Mouse (Mus musculus) MEL (cell line): ENCODE data around the gene Nek9. TPM values are rescaled to one million over a fixed set of nuclear protein-coding genes. Genes with fewer than 3 reads are reported as not detected.

Experiments used
- DNase-seq: peaks from one replicate; pipeline ENCODE4 v3.0.0; 2011; ENCODE audit warnings: low read depth, low spot score
- H3K27ac ChIP-seq: 2 replicates; pipeline ENCODE4 v1.5.1; 2012; ENCODE audit warnings: low read depth, mild to moderate bottlenecking, control low read depth, low read length, moderate library complexity; ENCODE audit not compliant: control insufficient read depth
- H3K27me3 ChIP-seq, 2 experiments: fragments of 150-350 bp in 1 of 2; sonication (generic) in 1 of 2; 2 replicates each; pipeline ENCODE4 v1.6.1; 2012; ENCODE audit warnings: low read length in 2 of 2, mild to moderate bottlenecking in 2 of 2, improper control_type of control experiment in 1 of 2, moderate library complexity in 1 of 2; ENCODE audit not compliant: insufficient read depth in 2 of 2, control insufficient read depth in 1 of 2
- H3K36me3 ChIP-seq, 2 experiments: 2 replicates each; pipeline ENCODE4 v1.6.1; 2012 to 2014; ENCODE audit warnings: low read length in 2 of 2, improper control_type of control experiment in 1 of 2, inconsistent platforms in 1 of 2, mild to moderate bottlenecking in 1 of 2; ENCODE audit not compliant: insufficient read depth in 2 of 2, control insufficient read depth in 1 of 2
- H3K4me1 ChIP-seq, 2 experiments: fragments of 150-350 bp in 1 of 2; sonication (generic) in 1 of 2; 2 replicates each; pipeline ENCODE4 v1.6.1; 2012; ENCODE audit warnings: low read length in 2 of 2, improper control_type of control experiment in 1 of 2, mild to moderate bottlenecking in 1 of 2; ENCODE audit not compliant: insufficient read depth in 2 of 2, control insufficient read depth in 1 of 2
- H3K4me3 ChIP-seq, 2 experiments: fragments of 150-350 bp in 1 of 2; sonication (generic) in 1 of 2; 2 replicates each; pipeline ENCODE4 v1.5.1; 2012; ENCODE audit warnings: low read depth in 2 of 2, low read length in 2 of 2, mild to moderate bottlenecking in 2 of 2, moderate library complexity in 2 of 2, control low read depth in 1 of 2, improper control_type of control experiment in 1 of 2; ENCODE audit not compliant: control insufficient read depth in 1 of 2, insufficient read depth in 1 of 2
- H3K79me2 ChIP-seq: 2 replicates; pipeline ENCODE4 v1.6.1; 2012; ENCODE audit warnings: mild to moderate bottlenecking, low read length, moderate library complexity; ENCODE audit not compliant: control insufficient read depth, poor library complexity, insufficient read depth
- H3K9ac ChIP-seq: 2 replicates; pipeline ENCODE4 v1.6.1; 2012; ENCODE audit warnings: low read depth, mild to moderate bottlenecking, control low read depth, low read length, moderate library complexity; ENCODE audit not compliant: control insufficient read depth, poor library complexity, severe bottlenecking
- H3K9me3 ChIP-seq: fragments of 150-350 bp; sonication (generic); replicated peaks from 2 replicates; pipeline ENCODE4 v1.6.1; 2012; ENCODE audit warnings: mild to moderate bottlenecking, low read length, improper control_type of control experiment, moderate library complexity; ENCODE audit not compliant: insufficient read depth
- BHLHE40 ChIP-seq: IDR thresholded peaks from 2 replicates; pipeline ENCODE4 v1.6.1; 2012; ENCODE audit warnings: low read depth, mild to moderate bottlenecking, inconsistent platforms, low read length, improper control_type of control experiment, borderline replicate concordance
- CHD2 ChIP-seq: IDR thresholded peaks from 2 replicates; pipeline ENCODE4 v1.6.1; 2011; ENCODE audit warnings: low read length, improper control_type of control experiment
- GABPA ChIP-seq: IDR thresholded peaks from 2 replicates; pipeline ENCODE4 v1.6.1; 2012; ENCODE audit warnings: low read depth, mild to moderate bottlenecking, inconsistent platforms, low read length, improper control_type of control experiment, moderate library complexity
- HCFC1 ChIP-seq: IDR thresholded peaks from 2 replicates; pipeline ENCODE4 v1.6.1; 2012; ENCODE audit warnings: low read depth, mild to moderate bottlenecking, inconsistent platforms, low read length, improper control_type of control experiment, moderate library complexity
- MEF2A ChIP-seq: IDR thresholded peaks from 2 replicates; pipeline ENCODE4 v1.6.1; 2014; ENCODE audit warnings: low read depth, mild to moderate bottlenecking, inconsistent platforms, low read length, improper control_type of control experiment; ENCODE audit not compliant: poor library complexity, insufficient replicate concordance, severe bottlenecking; ENCODE audit errors: extremely low read depth
- MXI1 ChIP-seq: IDR thresholded peaks from 2 replicates; pipeline ENCODE4 v1.6.1; 2011; ENCODE audit warnings: mild to moderate bottlenecking, low read depth, low read length, improper control_type of control experiment
- MYB ChIP-seq: IDR thresholded peaks from 2 replicates; pipeline ENCODE4 v1.6.1; 2011; ENCODE audit warnings: mild to moderate bottlenecking, low read depth, low read length, improper control_type of control experiment
- NRF1 ChIP-seq: IDR thresholded peaks from 2 replicates; pipeline ENCODE4 v1.6.1; 2014; ENCODE audit warnings: low read depth, mild to moderate bottlenecking, inconsistent platforms, low read length, improper control_type of control experiment, moderate library complexity; ENCODE audit not compliant: poor library complexity, insufficient read depth, severe bottlenecking
- POLR2A ChIP-seq, 2 experiments: IDR thresholded peaks; 2 replicates each; pipeline ENCODE4 v1.6.1; 2011 to 2012; ENCODE audit warnings: low read length in 2 of 2, mild to moderate bottlenecking in 2 of 2, control low read depth in 1 of 2, improper control_type of control experiment in 1 of 2, low read depth in 1 of 2, moderate library complexity in 1 of 2; ENCODE audit not compliant: control insufficient read depth in 1 of 2, insufficient read depth in 1 of 2, poor library complexity in 1 of 2
- RAD21 ChIP-seq: IDR thresholded peaks from 2 replicates; pipeline ENCODE4 v1.6.1; 2011; ENCODE audit warnings: mild to moderate bottlenecking, low read depth, low read length, improper control_type of control experiment
- RCOR1 ChIP-seq: IDR thresholded peaks from 2 replicates; pipeline ENCODE4 v1.6.1; 2012; ENCODE audit warnings: low read depth, mild to moderate bottlenecking, inconsistent platforms, low read length, improper control_type of control experiment
- SIN3A ChIP-seq: IDR thresholded peaks from 2 replicates; pipeline ENCODE4 v1.6.1; 2012; ENCODE audit warnings: low read length, improper control_type of control experiment, inconsistent platforms
- TAL1 ChIP-seq: IDR thresholded peaks from 2 replicates; pipeline ENCODE4 v1.6.1; 2012; ENCODE audit warnings: mild to moderate bottlenecking, inconsistent platforms, low read length, moderate library complexity, mixed read lengths
- ZNF384 ChIP-seq: IDR thresholded peaks from 2 replicates; pipeline ENCODE4 v1.6.1; 2012; ENCODE audit warnings: low read depth, mild to moderate bottlenecking, inconsistent platforms, low read length, improper control_type of control experiment
- polyA plus RNA-seq, 2 experiments: library from polyadenylated mRNA; stranded (reverse) in 1 of 2; unstranded in 1 of 2; fragments of >175 nt in 1 of 2; fragments of >200 nt in 1 of 2; gene quantifications; 2 replicates each; pipeline versions ENCODE4 v1.2.1 to v1.2.4; 2012; ENCODE audit warnings: low replicate concordance in 2 of 2, low read depth in 1 of 2; ENCODE audit not compliant: insufficient read length in 2 of 2, insufficient read depth in 1 of 2, missing spikeins in 1 of 2
- total RNA-seq: library from RNA; depleted of rRNA; stranded (reverse); fragments of 300-350 nt; gene quantifications from 2 replicates; pipeline ENCODE4 v1.2.3, GENCODE M21; 2012

Gene Nek9
- total and polyA plus RNA-seq, 3 experiments, result 23.4 to 32.2 TPM; not detected in 1

DNA sequence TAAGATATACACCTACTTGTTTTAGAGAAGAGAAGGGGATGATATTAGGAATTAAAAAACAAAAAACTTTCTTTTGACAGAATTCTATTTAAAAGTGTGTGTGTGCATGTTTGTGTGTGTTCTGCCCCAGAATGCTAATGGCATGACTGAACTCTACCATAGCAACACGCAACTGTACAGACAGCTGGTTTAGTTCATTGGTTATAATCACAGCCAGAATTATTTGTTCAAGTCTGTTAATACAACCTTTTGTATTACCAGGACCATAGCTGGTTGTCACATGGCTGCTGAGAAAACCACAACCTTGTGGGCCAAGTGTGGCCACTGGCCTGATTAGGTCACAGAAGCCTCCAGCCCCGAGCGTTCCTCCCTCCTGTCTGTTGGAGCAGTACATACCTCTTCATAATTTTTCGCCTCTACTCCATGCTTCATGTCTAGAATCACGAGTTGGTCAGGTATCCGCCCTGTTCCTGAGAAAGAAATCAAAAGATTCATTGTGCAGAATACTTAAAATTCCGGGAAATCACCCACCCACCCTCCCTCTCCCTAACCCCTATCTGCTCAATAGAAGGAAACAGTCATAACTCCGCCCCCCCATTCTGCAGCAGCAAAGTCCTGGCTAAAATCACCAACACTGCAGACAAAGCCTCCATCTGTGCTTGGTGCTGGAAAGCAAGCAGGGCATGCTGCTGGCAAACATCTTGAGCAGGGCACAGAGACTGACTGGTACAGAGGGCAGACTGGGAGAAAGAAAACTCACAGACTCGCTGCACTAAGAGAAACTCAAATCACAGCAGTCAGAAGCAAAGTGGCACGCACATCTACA is 11.5 kb upstream of the Nek9 start:
- Histone ChIP-seq H3K9me3 (no peaks in the 10 kb centered on the region), H3K27ac (no peak overlapping the region), H3K36me3 (peaks cover 0 to 35% of the 10 kb centered on the region in 2 experiments; a peak in 2 of 4 replicates)

DNA sequence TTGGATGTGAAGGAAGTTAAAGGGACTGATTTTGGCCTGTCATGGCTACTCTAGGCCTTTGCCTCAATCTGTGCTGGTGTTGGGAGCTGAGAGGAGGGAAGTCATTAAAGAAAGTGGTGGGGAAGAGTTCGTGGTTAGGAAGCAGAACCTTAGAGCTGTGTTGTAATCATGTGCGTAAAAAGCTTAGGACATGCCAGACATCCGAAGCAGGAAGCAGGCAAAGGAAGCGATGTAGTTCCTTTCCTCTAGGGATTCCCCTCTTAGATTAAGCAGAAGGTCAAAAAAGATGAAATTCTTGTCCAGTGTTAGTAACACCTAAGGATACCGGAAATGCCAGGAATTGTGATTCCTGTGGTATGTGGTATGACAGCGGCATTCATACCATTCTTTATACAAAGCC is 9.2 kb upstream of the Nek9 start:
- TF ChIP-seq RCOR1 (no peak), BHLHE40 (no peak), MXI1 (no peak), HCFC1 (no peak), POLR2A (IDR thresholded peaks at IDR 0.05; ENCODE audit: control insufficient read depth in 1 of 2, insufficient read depth in 1 of 2, low read depth in 1 of 2, low read length in 2 of 2, poor library complexity in 1 of 2) (no peak), SIN3A (no peak)
- no peak for DNase-seq
- no peak overlapping the region for H3K9ac ChIP-seq
- H3K27ac ChIP-seq, result no peak overlapping the region
- H3K27me3 ChIP-seq, result no peaks in the 10 kb centered on the region
- H3K36me3 ChIP-seq, result peaks cover 0 to 35% of the 10 kb centered on the region in 2 experiments; a peak in 2 of 4 replicates
- no peaks in the 10 kb centered on the region for H3K9me3 ChIP-seq
- H3K79me2 ChIP-seq, result peaks cover 1% of the 10 kb centered on the region; the same call in 1 of the 2 replicates
- no peak overlapping the region for H3K4me3 ChIP-seq
- no peaks in the 10 kb centered on the region for H3K4me1 ChIP-seq

More for the DNA sequence above, 11.5 kb upstream of the Nek9 start:
- Histone ChIP-seq H3K79me2 (peaks cover 1% of the 10 kb centered on the region), H3K4me1 (no peaks in the 10 kb centered on the region), H3K9ac (no peak overlapping the region), H3K27me3 (no peaks in the 10 kb centered on the region), H3K4me3 (no peak overlapping the region)
- no peak for DNase-seq
- TF ChIP-seq BHLHE40, result no peak
- TF ChIP-seq GABPA, result no peak
- no peak for TF ChIP-seq NRF1
- TF ChIP-seq RAD21, result no peak
- TF ChIP-seq CHD2, result no peak
- TF ChIP-seq ZNF384, result no peak
- TF ChIP-seq MYB, result no peak
- no peak for TF ChIP-seq TAL1
- TF ChIP-seq HCFC1, result no peak
- no peak for TF ChIP-seq MEF2A
